Mouse (Mus musculus) forebrain, embryonic 14.5 days (tissue): ENCODE results near the gene Ccdc9b. TPM values are rescaled to one million over a fixed set of nuclear protein-coding genes. Genes with fewer than 3 reads are reported as not detected.

ENCODE experiments used
- ATAC-seq: fragments of 200-750 bp; cut with Nextera tagmentation; 2 replicates; pipeline ENCODE4 v1.8.0; 2017; ENCODE audit warnings: mild to moderate bottlenecking, moderate library complexity
- DNase-seq: peaks from one replicate; pipeline ENCODE4 v3.0.0-alpha.2; 2015; ENCODE audit warnings: low spot score
- H3K27ac ChIP-seq: fragments of 300-500 bp; sonication (generic); 2 replicates; pipeline ENCODE4 v1.5.1; 2014; ENCODE audit warnings: low read depth, mild to moderate bottlenecking, control low read depth, low read length, moderate library complexity
- H3K27me3 ChIP-seq: fragments of 300-500 bp; sonication (generic); replicated peaks from 2 replicates; pipeline ENCODE4 v1.6.1; 2014; ENCODE audit warnings: low read length, control low read depth, mixed read lengths; ENCODE audit not compliant: control insufficient read depth, insufficient read depth
- H3K36me3 ChIP-seq: fragments of 300-500 bp; sonication (generic); 2 replicates; pipeline ENCODE4 v1.6.1; 2014; ENCODE audit warnings: low read length, control low read depth; ENCODE audit not compliant: control insufficient read depth, insufficient read depth
- H3K4me1 ChIP-seq: fragments of 300-500 bp; sonication (generic); 2 replicates; pipeline ENCODE4 v1.6.1; 2014; ENCODE audit warnings: antibody characterized with exemption, low read length, control low read depth; ENCODE audit not compliant: control insufficient read depth, insufficient read depth
- H3K4me2 ChIP-seq: fragments of 300-500 bp; sonication (generic); 2 replicates; pipeline ENCODE4 v1.6.1; 2014; ENCODE audit warnings: mild to moderate bottlenecking, control low read depth, low read length
- H3K4me3 ChIP-seq: fragments of 300-500 bp; sonication (generic); 2 replicates; pipeline ENCODE4 v1.5.1; 2014; ENCODE audit warnings: low read depth, low read length, control low read depth
- H3K9ac ChIP-seq: fragments of 300-500 bp; sonication (generic); 2 replicates; pipeline ENCODE4 v1.6.1; 2014; ENCODE audit warnings: mild to moderate bottlenecking, low read length, control low read depth, moderate library complexity
- H3K9me3 ChIP-seq: fragments of 300-500 bp; sonication (generic); replicated peaks from 2 replicates; pipeline ENCODE4 v1.6.1; 2016; ENCODE audit warnings: low read length, control low read depth, mixed read lengths; ENCODE audit not compliant: control insufficient read depth
- WGBS: fragments of 180-500 bp; shearing (Covaris S2); extraction: QIAGEN DNeasy Blood & Tissue Kit; methylation state at CpG from one replicate; pipeline ENCODE4 v1.1.7; 2014; 5-methylcytosine and 5-hydroxymethylcytosine counted together
- polyA plus RNA-seq: library from polyadenylated mRNA; unstranded; fragments of >200 nt; fragmentation: Nextera tagmentation; extraction: Ambion mirVana; gene quantifications from 2 replicates; pipeline ENCODE4 v1.2.1, GENCODE M21; 2014

Ccdc9b gene
- polyA plus RNA-seq, 1 experiment from 2014 or later: 1.0 TPM

DNA sequence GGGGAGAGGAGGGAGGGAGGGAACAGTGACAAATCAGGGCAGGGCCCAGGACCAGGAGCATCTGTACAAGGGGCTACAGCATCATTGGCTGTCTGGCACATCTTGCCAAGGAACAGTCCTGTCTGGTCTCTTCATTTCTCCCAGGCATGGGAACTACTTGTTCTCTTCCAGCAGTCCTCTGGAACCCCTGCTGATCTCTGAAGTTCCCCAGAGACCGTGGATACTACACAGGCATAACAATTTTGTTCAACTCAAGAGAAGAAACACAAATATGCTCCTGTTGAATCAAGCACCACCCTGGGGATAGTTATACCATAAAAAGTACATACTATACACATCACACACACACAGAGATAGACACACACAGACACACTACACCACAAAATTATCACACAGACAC lies 18.7 kb upstream of the Ccdc9b start:
- H3K27ac ChIP-seq: no peak overlapping the region
- H3K9me3 ChIP-seq: no peaks in the 10 kb centered on the region
- no peak overlapping the region for H3K4me3 ChIP-seq
- H3K4me1 ChIP-seq: peaks cover 7% of the 10 kb centered on the region
- H3K27me3 ChIP-seq: no peaks in the 10 kb centered on the region
- DNase-seq: no peak
- no peak for ATAC-seq
- WGBS: 37% methylated on average over 1 of the region's 1 CpGs
- H3K4me2 ChIP-seq: peak overlapping the region; percentile 69; the same call in 1 of the 2 replicates
- H3K36me3 ChIP-seq: no peaks in the 10 kb centered on the region
- H3K9ac ChIP-seq: no peak overlapping the region

DNA sequence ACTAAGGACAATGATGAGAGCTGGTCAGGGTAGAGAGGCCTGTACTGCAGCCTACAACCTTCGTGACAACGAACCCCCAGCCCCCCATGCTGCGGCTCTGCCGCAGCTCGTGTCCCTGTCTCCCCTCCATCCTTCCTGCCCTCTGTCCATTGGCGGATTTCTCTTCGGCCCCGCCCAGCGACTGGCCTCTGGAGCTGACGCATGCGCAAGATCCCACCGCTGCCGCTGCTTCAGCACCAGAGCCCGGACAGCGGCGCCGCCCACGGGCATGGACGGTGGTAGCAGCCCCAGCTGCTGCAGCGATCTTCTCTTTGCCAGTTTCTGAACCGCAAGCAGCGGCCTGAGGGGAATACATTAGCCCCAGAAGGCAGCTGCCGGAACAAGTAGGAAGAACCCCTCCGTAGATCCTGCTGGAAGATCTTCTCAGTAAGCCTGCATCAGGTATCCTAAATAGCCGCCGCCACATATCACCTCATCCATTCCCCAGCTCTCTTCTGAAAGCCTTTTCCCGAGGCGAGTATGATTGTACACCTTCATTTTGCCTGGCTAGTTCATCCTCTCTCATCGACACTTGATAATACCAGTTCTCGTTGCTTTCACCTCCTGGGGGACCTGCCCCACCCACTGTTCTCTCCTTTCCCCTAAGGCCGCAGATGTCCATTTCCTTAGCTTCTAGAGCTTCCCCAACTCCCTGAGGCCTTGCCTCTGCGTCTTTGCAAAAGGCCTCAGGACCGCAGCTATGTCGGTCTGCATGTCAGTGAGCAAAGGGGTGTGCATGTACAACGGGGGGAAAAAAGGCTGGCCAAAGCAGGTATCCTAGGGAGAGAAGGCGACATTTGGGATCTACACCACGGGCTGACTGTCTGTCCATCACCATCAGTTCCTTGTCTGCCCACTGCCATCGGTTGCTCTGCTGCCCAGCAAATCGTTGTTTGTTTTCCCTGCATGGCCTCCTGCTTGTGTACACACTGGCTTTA lies 17.3 kb upstream of the Ccdc9b start, which contains the start of gene Disp2:
Gene Disp2, plus strand, starts transcription at position 216 of the 977 bp plus-strand sequence.
- WGBS: 12% methylated on average over 39 of the region's 39 CpGs
- DNase-seq (peak; percentile 97), ATAC-seq (peak; percentile 94)
- Histone ChIP-seq H3K9ac (peak within 1 kb of the TSS; percentile 71), H3K27ac (peak within 1 kb of the TSS; percentile 76), H3K4me2 (peak within 1 kb of the TSS; percentile 69), H3K27me3 (no peaks in the 10 kb centered on the region), H3K4me1 (peaks cover 13% of the 10 kb centered on the region), H3K4me3 (peak within 1 kb of the TSS; percentile 45), H3K36me3 (no peaks in the 10 kb centered on the region), H3K9me3 (no peaks in the 10 kb centered on the region)

DNA sequence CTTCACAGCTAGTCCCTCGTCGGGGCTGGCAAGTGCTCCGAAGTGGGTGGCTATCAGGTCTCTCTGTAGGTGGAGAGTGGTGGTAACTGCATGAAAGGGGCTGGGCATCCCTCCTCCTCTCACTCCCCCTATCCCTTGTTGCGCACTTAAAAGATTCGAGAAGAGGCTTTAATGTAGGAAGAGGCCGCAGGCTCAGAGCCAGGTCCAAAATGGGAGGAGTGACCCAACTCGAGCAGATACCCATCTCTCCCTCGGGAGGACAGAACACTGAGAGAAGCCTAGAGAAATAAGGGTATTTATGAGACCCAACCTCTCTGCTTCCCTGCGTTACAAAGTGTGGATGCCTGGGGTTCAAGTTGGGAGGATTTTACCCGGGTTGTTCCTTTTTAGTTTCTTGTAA lies 16.6 kb upstream of the Ccdc9b start:
- ATAC-seq (peak; percentile 25), DNase-seq (no peak)
- Histone ChIP-seq H3K9me3 (no peaks in the 10 kb centered on the region), H3K27ac (peak overlapping the region; percentile 76), H3K27me3 (no peaks in the 10 kb centered on the region), H3K4me2 (peak overlapping the region; percentile 69), H3K4me3 (peak overlapping the region; percentile 45), H3K4me1 (peaks cover 13% of the 10 kb centered on the region), H3K9ac (peak overlapping the region; percentile 71), H3K36me3 (no peaks in the 10 kb centered on the region)
- WGBS: 7% methylated on average over 10 of the region's 10 CpGs

DNA sequence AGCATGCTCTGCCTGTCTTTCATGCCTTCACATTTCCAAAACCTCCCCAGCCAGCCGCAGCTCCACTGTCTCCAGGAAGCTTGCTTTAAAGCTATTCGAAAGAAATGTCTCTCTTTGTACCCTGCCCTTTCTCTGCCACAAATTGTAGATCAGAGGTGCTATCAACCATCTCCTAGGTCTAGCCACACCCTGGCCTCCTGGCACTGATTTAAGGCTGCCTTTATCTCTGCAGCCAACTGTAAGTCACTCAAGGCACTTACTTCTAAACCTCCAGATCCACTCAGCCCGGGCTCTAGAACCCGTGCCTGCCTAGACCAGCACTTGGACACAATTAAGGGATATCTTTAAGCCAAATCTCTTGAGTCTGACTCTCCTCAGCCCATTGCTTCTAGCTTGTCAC lies 16.0 kb upstream of the Ccdc9b start:
- H3K4me1 ChIP-seq: peaks cover 13% of the 10 kb centered on the region
- no peak overlapping the region for H3K4me2 ChIP-seq
- no peaks in the 10 kb centered on the region for H3K27me3 ChIP-seq
- DNase-seq: no peak
- H3K9ac ChIP-seq: no peak overlapping the region
- 84% methylated on average over 4 of the region's 4 CpGs for WGBS
- no peak overlapping the region for H3K4me3 ChIP-seq
- no peaks in the 10 kb centered on the region for H3K36me3 ChIP-seq
- H3K9me3 ChIP-seq: no peaks in the 10 kb centered on the region
- no peak overlapping the region for H3K27ac ChIP-seq
- ATAC-seq: no peak

DNA sequence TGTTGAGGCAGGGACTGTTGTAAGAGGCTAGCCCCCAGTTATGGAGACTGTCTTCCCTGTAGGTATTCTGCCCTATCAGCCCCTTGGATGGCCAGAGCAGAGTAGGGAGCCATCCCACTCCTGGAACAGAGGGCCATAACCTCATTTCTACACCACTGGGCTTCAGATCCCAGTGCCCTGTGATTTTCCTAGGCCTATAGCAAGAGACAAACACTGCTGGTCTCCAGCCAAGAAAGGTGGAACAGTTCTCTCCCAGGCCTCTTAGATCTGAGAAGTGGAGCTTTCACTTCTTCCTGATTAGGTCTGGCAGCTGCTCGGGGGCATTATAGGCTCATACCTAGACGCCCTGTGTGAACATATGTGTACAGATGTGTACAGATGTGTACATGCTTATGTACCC lies 13.8 kb upstream of the Ccdc9b start:
- no peaks in the 10 kb centered on the region for H3K27me3 ChIP-seq
- H3K27ac ChIP-seq: peak overlapping the region; percentile 76
- no peak overlapping the region for H3K9ac ChIP-seq
- H3K4me1 ChIP-seq: peaks cover 13% of the 10 kb centered on the region
- no peak overlapping the region for H3K4me2 ChIP-seq
- whole genome bisulfite sequencing: 60% methylated on average over 2 of the region's 2 CpGs
- H3K36me3 ChIP-seq: no peaks in the 10 kb centered on the region
- ATAC-seq (no peak), DNase-seq (no peak)
- H3K9me3 ChIP-seq: no peaks in the 10 kb centered on the region
- H3K4me3 ChIP-seq: no peak overlapping the region

DNA sequence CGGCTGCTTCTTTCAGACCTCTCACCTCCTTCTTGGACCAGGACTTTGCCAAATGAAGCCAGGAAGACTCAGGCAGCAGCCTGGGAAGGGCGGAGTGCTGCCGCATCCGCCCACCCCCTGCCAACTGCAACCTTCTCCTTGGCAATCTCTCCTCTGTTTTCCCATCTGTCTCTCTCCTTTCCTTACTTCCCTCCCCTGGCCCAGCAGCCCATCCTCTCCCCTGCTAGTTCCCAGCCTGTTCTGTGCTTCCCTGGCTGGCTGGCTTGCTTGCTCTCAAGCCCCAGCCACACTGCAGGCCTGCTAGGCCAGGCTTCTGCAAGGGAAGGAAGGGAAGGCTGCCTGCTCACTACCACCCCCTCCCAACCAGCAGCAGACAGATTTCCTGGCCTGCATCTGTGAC lies 13.4 kb upstream of the Ccdc9b start:
- H3K4me2 ChIP-seq: no peak overlapping the region
- 51% methylated on average over 3 of the region's 4 CpGs for WGBS
- peak; percentile 72 for DNase-seq
- no peaks in the 10 kb centered on the region for H3K9me3 ChIP-seq
- H3K9ac ChIP-seq: no peak overlapping the region
- peaks cover 13% of the 10 kb centered on the region for H3K4me1 ChIP-seq
- no peaks in the 10 kb centered on the region for H3K27me3 ChIP-seq
- H3K27ac ChIP-seq: peak overlapping the region; percentile 76
- no peak overlapping the region for H3K4me3 ChIP-seq
- peak; percentile 50; the same call in 1 of the 2 replicates for ATAC-seq
- no peaks in the 10 kb centered on the region for H3K36me3 ChIP-seq

DNA sequence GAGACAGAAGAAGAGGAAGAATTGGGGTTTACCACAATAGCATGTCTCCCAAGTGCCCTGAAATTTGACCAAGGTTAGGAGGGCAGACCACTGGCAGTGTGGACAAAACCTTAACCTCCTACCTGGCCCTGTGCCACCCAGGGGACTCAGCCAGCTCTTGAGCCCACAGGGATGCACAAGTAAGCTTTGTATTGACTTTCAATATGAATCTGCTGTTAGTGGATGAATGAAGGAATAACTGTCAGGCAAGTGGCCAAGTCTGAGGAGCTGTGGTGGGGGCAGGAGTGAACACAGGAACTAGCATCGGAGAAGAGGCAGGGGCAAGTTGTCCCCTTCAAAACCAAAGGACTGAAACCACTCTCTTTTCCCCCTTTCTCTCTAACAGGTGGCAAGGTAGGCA lies 12.9 kb upstream of the Ccdc9b start:
- ATAC-seq (no peak), DNase-seq (peak; percentile 42)
- H3K36me3 ChIP-seq: no peaks in the 10 kb centered on the region
- H3K9ac ChIP-seq: no peak overlapping the region
- no peak overlapping the region for H3K4me3 ChIP-seq
- H3K27me3 ChIP-seq: no peaks in the 10 kb centered on the region
- no peaks in the 10 kb centered on the region for H3K9me3 ChIP-seq
- H3K4me2 ChIP-seq: no peak overlapping the region
- 38% methylated on average over 1 of the region's 1 CpGs for WGBS
- H3K27ac ChIP-seq: peak overlapping the region; percentile 76
- H3K4me1 ChIP-seq: peaks cover 13% of the 10 kb centered on the region

DNA sequence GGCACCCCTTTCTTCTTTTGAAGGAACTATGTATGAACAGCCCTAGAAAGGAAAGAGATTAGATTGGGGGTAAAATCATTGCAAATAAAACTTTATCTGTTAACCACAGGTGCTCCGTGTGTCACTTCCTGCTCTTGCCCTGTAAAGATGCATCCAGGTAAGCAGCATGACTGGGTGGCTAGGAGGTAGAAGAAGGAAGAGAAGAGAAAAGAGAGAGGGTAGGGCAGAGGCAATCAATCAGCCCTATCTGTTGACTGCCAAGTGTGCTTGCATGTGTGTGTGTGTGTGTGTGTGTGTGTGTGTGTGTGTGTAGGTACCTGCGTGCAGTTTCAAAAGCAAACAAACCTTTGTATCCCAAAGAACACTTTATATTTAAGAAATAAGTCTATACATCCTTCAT lies 12.1 kb upstream of the Ccdc9b start:
- DNase-seq (no peak), ATAC-seq (no peak)
- Histone ChIP-seq H3K36me3 (no peaks in the 10 kb centered on the region), H3K4me2 (no peak overlapping the region), H3K9me3 (no peaks in the 10 kb centered on the region), H3K4me1 (peaks cover 13% of the 10 kb centered on the region), H3K27me3 (no peaks in the 10 kb centered on the region), H3K27ac (no peak overlapping the region), H3K9ac (no peak overlapping the region), H3K4me3 (no peak overlapping the region)
- WGBS: 81% methylated on average over 2 of the region's 2 CpGs
